In genomic region chr2:131716841-131717240, GRCm38 (mm10) we compare ENCODE assay signal across 23 mouse cellular contexts.
DNase-seq lines count a peak whose midpoint lies in the region; ATAC-seq and TF ChIP-seq lines count a peak whose summit lies in the region.
"Had no signal": no experiment of that assay in that cellular context is flagged by ENCODE, and none has a peak within 500 bp of the region (broad histone marks: within the 10 kb centered on the region; RNA-seq: fewer than 3 reads in every experiment).

No protein-coding gene starts in this region.

- H3K4me2 ChIP-seq in heart, embryonic 12.5 days: no peak overlapping the region
- H3K4me2 ChIP-seq: embryonic facial prominence, embryonic 12.5 days; forebrain, embryonic 12.5 days had no signal

- no peak for TF ChIP-seq POLR2A in embryonic fibroblast, embryonic 13.5 days (IDR thresholded peaks at IDR 0.05; ENCODE audit: low read depth, low read length)

- H3K27ac ChIP-seq in heart, embryonic 12.5 days (ENCODE audit: poor library complexity, severe bottlenecking): no peak overlapping the region
- H3K27ac ChIP-seq in embryonic fibroblast, embryonic 13.5 days (ENCODE audit: insufficient read depth, low read length): peak overlapping the region; percentile 67
- H3K27ac ChIP-seq in gastrocnemius, adult 2 months: no peak overlapping the region
- H3K27ac ChIP-seq: embryonic facial prominence, embryonic 10.5 days; embryonic facial prominence, embryonic 12.5 days; forebrain, embryonic 10.5 days; forebrain, embryonic 12.5 days had no signal

- WGBS in heart, embryonic 12.5 days: 84% methylated on average over 5 of the region's 5 CpGs

- H3K9me3 ChIP-seq in heart, embryonic 12.5 days (replicated peaks): peaks cover 6% of the 10 kb centered on the region; the same call in 1 of the 2 replicates
- H3K9me3 ChIP-seq: embryonic facial prominence, embryonic 10.5 days; forebrain, embryonic 10.5 days; forebrain, embryonic 12.5 days; G1E had no signal

- H3K9ac ChIP-seq in heart, embryonic 12.5 days: no peak overlapping the region
- H3K9ac ChIP-seq: embryonic facial prominence, embryonic 12.5 days; forebrain, embryonic 12.5 days had no signal

- H3K4me1 ChIP-seq in heart, embryonic 12.5 days (replicated peaks): no peaks in the 10 kb centered on the region
- H3K4me1 ChIP-seq in embryonic fibroblast, embryonic 13.5 days (ENCODE audit: control insufficient read depth, insufficient read depth, low read length): peaks cover 5% of the 10 kb centered on the region; the same call in 1 of the 2 replicates
- H3K4me1 ChIP-seq: embryonic facial prominence, embryonic 10.5 days; embryonic facial prominence, embryonic 12.5 days; forebrain, embryonic 10.5 days; forebrain, embryonic 12.5 days had no signal

- TF ChIP-seq CTCF in embryonic fibroblast, embryonic 13.5 days (IDR thresholded peaks at IDR 0.05; ENCODE audit: borderline replicate concordance, insufficient read depth, low read length): no peak
- TF ChIP-seq CTCF in gastrocnemius, adult 2 months (IDR thresholded peaks at IDR 0.05): no peak

- no peaks in the 10 kb centered on the region for H3K27me3 ChIP-seq in heart, embryonic 12.5 days (replicated peaks)
- H3K27me3 ChIP-seq: embryonic facial prominence, embryonic 12.5 days; forebrain, embryonic 12.5 days had no signal

- H3K36me3 ChIP-seq in heart, embryonic 12.5 days: no peaks in the 10 kb centered on the region
- H3K36me3 ChIP-seq: embryonic facial prominence, embryonic 10.5 days; embryonic facial prominence, embryonic 12.5 days; forebrain, embryonic 10.5 days; forebrain, embryonic 12.5 days; G1E had no signal

- DNase-seq in heart, adult 11 months: peak; percentile 61
- DNase-seq in right cerebral cortex, postnatal 25 days: peak; percentile 13
- DNase-seq in right cerebral cortex, postnatal 4 days: no peak
- DNase-seq in NIH3T3 (ENCODE audit: low read depth): peak; percentile 39
- DNase-seq in thymus, postnatal 14 days: no peak
- no peak for DNase-seq in gastrocnemius, adult 2 months
- DNase-seq: adrenal gland, adult 2 months; adrenal gland, postnatal 10 days; adrenal gland, postnatal 25 days; B cell, adult 2 months; cerebellum, adult 11-12 months; cerebellum, adult 9-10 months had no signal

- intact Hi-C loops in gastrocnemius, adult 2 months (cut with DNase I): no loop called here

- no peak for ATAC-seq in heart, embryonic 12.5 days (ENCODE audit: insufficient number of reproducible peaks, low FRiP score)
- ATAC-seq: CD4-positive, CD25-positive, alpha-beta regulatory T cell, adult 4 months; forebrain, embryonic 14.5 days; forebrain, embryonic 16.5 days had no signal

- no peak overlapping the region for H3K4me3 ChIP-seq in heart, embryonic 12.5 days
- H3K4me3 ChIP-seq in embryonic fibroblast, embryonic 13.5 days (ENCODE audit: insufficient read depth, low read length): no peak overlapping the region
- no peak overlapping the region for H3K4me3 ChIP-seq in gastrocnemius, adult 2 months
- H3K4me3 ChIP-seq: embryonic facial prominence, embryonic 10.5 days; embryonic facial prominence, embryonic 12.5 days; erythroblast, embryonic 14.5 days; forebrain, embryonic 10.5 days; forebrain, embryonic 12.5 days had no signal

Comparison
In these comparisons a context has a peak if more than half of its experiments do, and no peak if none do; other contexts are left out.
1. DNase-seq: peak in heart, adult 11 months (single experiment), right cerebral cortex, postnatal 25 days (single experiment) and NIH3T3 (single experiment); none in right cerebral cortex, postnatal 4 days (single experiment), thymus, postnatal 14 days (single experiment) and gastrocnemius, adult 2 months (single experiment).